Mouse (Mus musculus): ENCODE results near the gene Ncf4.

- TF ChIP-seq TAL1 (IDR thresholded peaks at IDR 0.05; ENCODE audit: low read length) (no peak), GATA1 (IDR thresholded peaks at IDR 0.05; ENCODE audit: low read length) (no peak)
Measured at GRCm38 (mm10) chr15:78211367-78211766, 33.2 kb upstream of the Ncf4 start.

Measured in erythroblast, embryonic 14.5 days (primary cell).